Mouse (Mus musculus) lung, postnatal 4 days (tissue): ENCODE data around the gene Ddx19a.
A peak's percentile ranks its signal among the peaks of the same experiment; 100 is the strongest.
"Not testable (repeated sequence)": the region's sequence is repeated elsewhere in the genome, so short reads cannot be mapped to it uniquely, and the experiment has no call there.

Experiments
- DNase-seq, 2 experiments: peaks; one replicate each; pipeline ENCODE4 v3.0.0; 2021

Gene Ddx19a

DNA sequence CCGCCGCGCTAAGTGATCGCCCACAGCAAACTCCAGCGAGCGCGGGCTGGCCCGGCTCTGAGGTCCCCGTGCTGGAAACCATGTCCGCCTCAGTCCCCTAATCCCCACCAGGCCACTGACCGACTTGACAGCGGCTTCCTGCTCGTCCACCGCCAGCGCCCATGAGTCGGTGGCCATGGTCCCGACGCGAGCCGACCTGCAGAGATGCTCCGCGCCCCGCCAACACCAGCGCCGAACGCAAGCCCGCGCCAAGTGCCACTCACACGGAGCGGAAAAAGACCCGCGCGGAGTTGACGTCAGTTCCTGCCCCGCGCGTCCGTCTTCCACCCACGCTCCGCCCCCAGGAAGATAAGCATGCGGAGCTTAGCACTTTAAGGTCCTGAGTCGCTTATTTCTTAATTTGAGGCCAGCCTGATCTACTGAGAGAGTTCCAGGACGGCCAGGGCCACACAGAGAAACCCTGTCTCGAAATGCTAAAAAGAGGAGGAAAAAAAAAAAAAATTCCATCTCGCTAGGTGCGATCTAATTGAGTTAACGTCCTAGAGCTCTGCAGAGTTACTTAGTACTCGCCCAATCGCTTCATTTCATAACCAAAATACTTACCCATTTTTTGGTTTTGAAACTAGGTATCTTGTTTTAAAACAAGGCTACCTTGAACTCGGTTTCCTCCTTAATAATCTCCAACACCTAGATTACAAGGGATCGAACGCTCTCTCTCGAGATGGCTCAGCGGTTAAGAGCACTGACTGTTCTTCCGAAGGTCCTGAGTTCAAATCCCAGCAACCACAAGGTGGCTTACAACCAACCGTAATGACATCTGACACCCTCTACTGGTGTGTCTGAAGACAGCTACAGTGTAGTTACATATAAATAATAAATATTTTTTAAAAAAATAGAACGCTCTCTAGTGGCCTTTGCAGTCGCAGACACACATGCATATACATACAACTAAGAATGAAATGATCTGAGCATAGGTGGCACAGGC, at the start of gene Ddx19a:
Gene Ddx19a (minus strand): TSS at position 254 of the 985 bp plus-strand sequence.
- DNase-seq = peak; percentile 90 to 91

DNA sequence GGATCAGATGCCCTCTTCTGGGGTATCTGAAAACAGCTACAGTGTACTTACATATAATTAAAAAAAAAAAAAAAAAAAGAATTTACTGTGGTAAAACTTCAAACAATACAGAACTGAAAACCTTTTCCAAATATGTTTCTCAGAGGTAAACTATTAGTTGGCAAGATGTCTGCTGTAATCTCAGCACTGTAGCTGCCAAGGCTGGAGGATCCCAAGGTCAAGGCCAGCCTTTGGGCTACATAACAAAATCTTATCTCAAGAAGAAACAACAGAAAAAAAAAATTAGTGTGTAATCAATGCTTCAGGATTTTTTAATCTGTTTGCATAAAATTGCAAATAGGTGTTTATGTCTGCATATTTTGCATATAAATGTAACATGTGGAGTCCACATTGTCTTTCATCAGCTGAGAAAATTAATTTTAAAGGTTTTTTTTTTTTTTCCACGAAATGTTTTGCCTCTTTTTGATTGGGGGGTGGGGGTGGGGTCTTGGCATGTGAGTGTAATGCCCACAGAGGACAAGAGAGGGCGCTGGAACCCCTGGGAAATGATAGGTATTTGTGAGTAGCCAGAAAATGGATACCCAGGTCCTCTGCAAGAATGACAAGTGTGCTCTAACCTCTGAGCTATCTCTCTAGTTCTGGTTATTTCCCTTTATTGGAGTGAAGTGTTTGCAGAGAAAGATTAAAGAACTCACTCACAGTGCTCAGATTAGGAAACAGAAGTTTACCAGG, 46.6 kb upstream of the Ddx19a start:
- no peak for DNase-seq

DNA sequence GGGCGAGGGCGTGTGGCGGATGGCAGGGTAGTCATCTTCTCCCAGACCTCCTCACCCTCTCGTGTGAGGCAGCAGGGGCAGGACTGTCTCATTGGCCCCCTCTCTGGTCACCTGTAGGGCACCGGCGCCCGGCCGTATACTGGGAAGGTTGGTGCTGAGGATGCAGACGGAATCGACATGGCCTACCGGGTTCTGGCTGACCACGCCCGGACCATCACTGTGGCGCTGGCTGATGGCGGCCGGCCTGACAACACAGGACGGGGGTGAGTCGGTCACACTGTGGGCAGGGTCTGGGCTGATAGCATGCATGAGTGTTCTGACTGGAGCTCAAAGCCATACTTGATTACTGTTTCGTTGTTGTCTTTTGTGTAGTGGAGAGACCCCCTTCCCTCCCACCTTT, 44.9 kb upstream of the Ddx19a start:
- no peak for DNase-seq

GRCm38 (mm10) chr8:111036591-111036990, 39.0 kb upstream of the Ddx19a start:
- DNase-seq = no peak

GRCm38 (mm10) chr8:111034276-111034675, 36.7 kb upstream of the Ddx19a start:
- peak in 1 of 2 experiments; percentile 30 for DNase-seq

DNA sequence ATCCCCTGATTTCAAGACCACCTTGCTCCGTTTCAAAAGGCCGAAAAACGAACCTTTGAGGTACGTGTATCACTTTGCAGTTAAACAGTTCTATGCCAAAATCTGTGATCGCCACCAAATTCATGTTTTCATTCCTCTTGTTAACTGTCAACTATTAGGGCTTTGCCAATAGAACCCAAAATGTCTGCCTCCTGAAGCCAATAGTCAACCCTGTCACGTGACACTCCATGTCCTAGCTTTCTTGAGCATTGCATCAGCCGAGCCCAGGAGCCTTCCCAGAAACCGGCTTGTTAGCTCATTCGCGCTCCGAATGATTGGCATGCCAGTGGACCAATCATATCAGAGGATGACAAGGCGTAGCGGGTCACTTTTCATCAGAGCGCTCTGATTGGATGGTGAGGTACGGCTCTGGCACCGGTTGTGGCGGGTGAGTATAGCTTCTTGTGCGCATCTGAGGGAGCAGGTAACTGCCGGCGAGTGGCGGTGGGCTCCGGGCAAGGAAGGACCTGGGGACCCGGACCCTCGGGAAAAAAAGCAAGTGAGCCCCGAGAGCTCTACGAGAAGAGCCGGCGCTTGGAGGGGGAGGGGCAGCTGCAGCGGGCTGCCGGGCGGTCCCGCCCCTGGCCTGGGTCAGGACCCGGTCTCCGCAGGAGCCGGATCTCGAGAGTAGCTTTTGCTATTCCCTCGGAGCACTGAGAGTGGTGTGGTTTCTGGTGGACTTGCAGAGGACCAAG, 36.0 kb upstream of the Ddx19a start:
- DNase-seq = peak; percentile 97

- DNase-seq = no peak
Measured at GRCm38 (mm10) chr8:111032916-111033315, 35.3 kb upstream of the Ddx19a start, which contains the start of gene Aars. Gene Aars (plus strand): TSS chr8:111033144.

DNA sequence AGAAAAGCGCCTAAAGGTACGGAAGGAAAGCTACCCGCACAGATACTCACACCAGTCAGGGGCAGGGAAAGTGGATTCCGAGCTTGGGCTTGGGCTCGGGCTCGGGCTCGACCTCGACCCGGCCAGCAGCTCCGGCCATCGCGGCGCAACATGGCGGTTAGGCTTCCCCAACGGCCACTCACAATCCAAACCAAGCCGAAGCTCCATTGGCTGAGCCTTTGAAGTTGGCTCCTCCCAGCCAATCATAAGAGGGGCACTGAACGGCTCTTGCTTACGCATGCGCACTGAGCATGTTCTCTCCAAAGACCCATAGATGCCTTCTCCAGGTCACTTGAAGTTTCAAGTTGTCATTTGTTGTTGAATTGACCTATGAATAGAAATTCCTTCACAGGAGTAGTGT, 34.0 kb upstream of the Ddx19a start, which contains the start of gene Ddx19b:
Gene Ddx19b (minus strand): TSS at position 180 of the 400 bp plus-strand sequence.
- DNase-seq = no peak

DNA sequence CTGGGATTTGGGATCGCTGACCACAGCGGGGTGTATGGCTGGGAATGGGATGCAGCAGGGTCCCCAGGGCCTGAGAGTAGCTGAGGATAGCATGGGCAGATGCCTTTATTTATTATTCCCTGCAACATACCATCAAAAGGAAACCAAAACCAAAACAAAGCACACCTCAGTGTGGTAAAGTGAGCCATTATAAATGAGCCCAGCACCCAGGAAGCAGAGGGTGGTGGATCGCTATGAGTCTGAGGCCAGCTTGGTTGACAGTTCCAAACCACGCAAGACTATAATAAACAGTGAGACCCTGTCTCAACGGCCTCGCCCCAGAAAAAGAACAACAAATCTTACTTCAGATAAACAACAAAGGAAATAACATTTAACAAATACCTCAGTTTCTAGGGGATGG, 32.4 kb upstream of the Ddx19a start:
- DNase-seq = no peak

DNA sequence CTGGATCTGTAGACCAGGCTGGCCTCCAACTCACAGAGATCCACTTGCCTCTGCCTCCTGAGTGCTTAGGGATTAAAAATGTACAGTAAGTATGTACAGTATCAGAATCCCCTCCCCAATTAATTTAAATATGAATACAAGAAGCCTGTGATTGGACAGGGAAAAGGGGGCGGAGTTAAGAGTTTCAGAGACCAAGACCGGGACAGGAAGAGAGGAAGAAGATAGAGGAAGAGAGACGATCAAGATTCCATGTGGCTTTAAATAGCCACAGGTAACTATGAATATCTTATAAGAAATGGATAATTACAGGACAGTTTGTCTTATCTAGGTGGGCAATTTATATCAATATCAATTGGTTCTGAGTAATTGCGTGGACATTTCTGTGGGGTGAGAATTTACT, 32.0 kb upstream of the Ddx19a start:
- no peak for DNase-seq

- DNase-seq = peak; percentile 90
Measured at GRCm38 (mm10) chr8:111027391-111027937, 29.9 kb upstream of the Ddx19a start.

DNA sequence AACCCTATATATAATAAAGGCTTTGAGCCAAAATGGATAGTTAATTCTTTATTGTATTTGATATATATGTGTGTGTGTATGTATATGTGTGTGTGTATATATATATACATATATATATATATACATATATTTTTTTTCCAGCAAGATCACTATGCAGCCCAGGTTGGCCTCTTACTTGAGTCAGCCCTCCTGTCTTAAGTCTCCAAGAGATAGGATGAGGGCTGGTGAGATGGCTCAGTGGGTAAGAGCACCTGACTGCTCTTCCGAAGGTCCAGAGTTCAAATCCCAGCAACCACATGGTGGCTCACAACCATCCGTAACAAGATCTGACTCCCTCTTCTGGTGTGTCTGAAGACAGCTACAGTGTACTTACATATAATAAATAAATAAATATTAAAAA, 29.0 kb upstream of the Ddx19a start:
- DNase-seq = not testable (repeated sequence)

DNA sequence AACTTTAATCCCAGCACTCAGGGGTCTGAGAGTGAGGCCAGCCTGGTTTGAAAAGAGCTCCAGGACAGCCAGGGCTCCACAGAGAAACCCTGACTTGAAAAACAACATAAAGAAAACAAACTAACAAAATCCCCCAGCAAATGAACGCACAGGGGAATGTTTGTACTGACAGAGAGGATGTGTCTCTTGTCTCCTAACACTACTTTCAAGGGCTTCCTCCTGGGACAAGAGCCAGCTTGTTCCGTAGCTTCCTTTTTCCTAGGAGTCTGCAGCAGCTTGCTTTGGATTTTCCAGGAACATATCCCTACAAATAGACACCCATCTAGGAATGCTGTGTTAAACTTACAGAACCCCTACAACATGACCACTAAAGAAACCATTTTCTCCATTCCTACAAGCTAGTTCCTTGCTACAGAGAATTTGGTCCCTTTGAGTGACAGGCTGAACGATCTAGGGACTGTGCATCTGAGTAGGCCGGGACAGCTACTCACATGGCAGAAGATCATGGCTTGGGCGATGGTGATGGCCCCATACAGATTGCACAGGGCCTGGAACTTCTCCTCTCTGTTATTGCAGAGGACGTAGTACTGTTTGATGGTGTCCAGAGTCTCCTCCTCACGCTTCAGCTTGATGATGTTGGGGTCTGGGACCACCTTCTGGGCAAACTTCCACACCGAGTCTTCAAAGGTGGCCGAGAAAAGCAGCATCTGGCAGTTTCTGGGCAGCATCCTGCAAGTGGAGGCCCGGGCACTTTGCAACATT, 12.8 kb upstream of the Ddx19a start:
- DNase-seq = not testable (repeated sequence)

- no peak for DNase-seq
Measured at GRCm38 (mm10) chr8:110996641-110997430, 764 bp downstream of the Ddx19a start.

- no peak for DNase-seq
Measured at GRCm38 (mm10) chr8:110990017-110990416, 7.6 kb downstream of the Ddx19a start.

- no peak for DNase-seq
Measured at GRCm38 (mm10) chr8:110987805-110988744, 9.5 kb downstream of the Ddx19a start.

DNA sequence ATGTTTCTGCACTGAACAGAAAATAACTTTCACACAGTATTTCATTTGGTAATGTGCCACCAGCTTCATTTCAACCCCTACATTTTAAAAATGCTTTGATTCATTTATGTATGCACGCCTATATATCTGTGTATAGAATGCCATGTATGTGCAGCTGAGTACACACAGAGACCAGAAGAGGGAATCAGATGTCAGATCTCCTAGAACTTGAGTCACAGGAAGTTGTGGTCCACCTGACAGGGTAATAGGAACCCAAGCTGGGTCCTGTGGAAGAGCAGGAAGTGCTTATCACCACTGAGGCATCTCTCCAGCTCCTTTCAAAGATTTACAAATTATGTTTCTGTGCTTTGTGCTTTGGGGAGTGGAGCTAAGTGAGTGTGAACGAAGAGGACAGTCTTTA, 16.3 kb downstream of the Ddx19a start:
- no peak for DNase-seq

DNA sequence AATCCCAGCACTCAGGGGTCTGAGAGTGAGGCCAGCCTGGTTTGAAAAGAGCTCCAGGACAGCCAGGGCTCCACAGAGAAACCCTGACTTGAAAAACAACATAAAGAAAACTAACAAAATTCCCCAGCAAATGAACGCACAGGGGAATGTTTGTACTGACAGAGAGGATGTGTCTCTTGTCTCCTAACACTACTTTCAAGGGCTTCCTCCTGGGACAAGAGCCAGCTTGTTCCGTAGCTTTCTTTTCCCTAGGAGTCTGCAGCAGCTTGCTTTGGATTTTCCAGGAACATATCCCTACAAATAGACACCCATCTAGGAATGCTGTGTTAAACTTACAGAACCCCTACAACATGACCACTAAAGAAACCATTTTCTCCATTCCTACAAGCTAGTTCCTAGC, 19.6 kb downstream of the Ddx19a start:
- DNase-seq = not testable (repeated sequence)

GRCm38 (mm10) chr8:110976532-110976931, 21.1 kb downstream of the Ddx19a start:
- DNase-seq = not testable (repeated sequence)
